Mouse (Mus musculus) heart, embryonic 14.5 days (tissue): ENCODE data around the gene Rpsa. TPM values are rescaled to one million over a fixed set of nuclear protein-coding genes. Genes with fewer than 3 reads are reported as not detected.

ENCODE experiments used
- ATAC-seq: fragments of 200-750 bp; cut with Nextera tagmentation; 2 replicates; pipeline ENCODE4 v1.8.0; 2017; ENCODE audit warnings: low read depth, moderate TSS enrichment; ENCODE audit not compliant: insufficient number of reproducible peaks, insufficient read depth, low FRiP score
- H3K27ac ChIP-seq, 2 experiments: fragments of 200-500 bp in 1 of 2; fragments of 300-500 bp in 1 of 2; sonication (generic) in 1 of 2; replicated peaks in 1 of 2; 2 replicates each; pipeline ENCODE4 v1.5.1; 2012 to 2014; ENCODE audit warnings: low read depth in 2 of 2, low read length in 2 of 2, control low read depth in 1 of 2, mild to moderate bottlenecking in 1 of 2, mixed read lengths in 1 of 2; ENCODE audit not compliant: control insufficient read depth in 1 of 2, insufficient read depth in 1 of 2
- H3K27me3 ChIP-seq: fragments of 300-500 bp; sonication (generic); 2 replicates; pipeline ENCODE4 v1.6.1; 2014; ENCODE audit warnings: mild to moderate bottlenecking, low read length, control low read depth; ENCODE audit not compliant: control insufficient read depth, insufficient read depth
- H3K36me3 ChIP-seq: fragments of 300-500 bp; sonication (generic); 2 replicates; pipeline ENCODE4 v1.6.1; 2014; ENCODE audit warnings: mild to moderate bottlenecking, control low read depth, low read length, mixed read lengths; ENCODE audit not compliant: control insufficient read depth, insufficient read depth
- H3K4me1 ChIP-seq, 2 experiments: fragments of 200-500 bp in 1 of 2; fragments of 300-500 bp in 1 of 2; sonication (generic) in 1 of 2; 2 replicates each; pipeline ENCODE4 v1.6.1; 2012 to 2014; ENCODE audit warnings: low read length in 2 of 2, control low read depth in 1 of 2, mixed read lengths in 1 of 2; ENCODE audit not compliant: control insufficient read depth in 2 of 2, insufficient read depth in 2 of 2
- H3K4me2 ChIP-seq: fragments of 300-500 bp; sonication (generic); 2 replicates; pipeline ENCODE4 v1.6.1; 2014; ENCODE audit warnings: mild to moderate bottlenecking, low read length
- H3K4me3 ChIP-seq, 2 experiments: fragments of 200-500 bp in 1 of 2; fragments of 300-500 bp in 1 of 2; sonication (generic) in 1 of 2; 2 replicates each; pipeline ENCODE4 v1.5.1; 2012 to 2014; ENCODE audit warnings: low read length in 2 of 2, mild to moderate bottlenecking in 2 of 2, control low read depth in 1 of 2, low read depth in 1 of 2, moderate library complexity in 1 of 2; ENCODE audit not compliant: control insufficient read depth in 1 of 2, insufficient read depth in 1 of 2
- H3K9ac ChIP-seq: fragments of 300-500 bp; sonication (generic); 2 replicates; pipeline ENCODE4 v1.6.1; 2014; ENCODE audit warnings: mild to moderate bottlenecking, low read length
- H3K9me3 ChIP-seq: fragments of 300-500 bp; sonication (generic); 2 replicates; pipeline ENCODE4 v1.6.1; 2016; ENCODE audit warnings: low read length, control low read depth; ENCODE audit not compliant: control insufficient read depth
- WGBS: fragments of 180-500 bp; shearing (Covaris S2); extraction: QIAGEN DNeasy Blood & Tissue Kit; methylation state at CpG from one replicate; pipeline ENCODE4 v1.1.7; 2014; 5-methylcytosine and 5-hydroxymethylcytosine counted together
- polyA plus RNA-seq: library from polyadenylated mRNA; unstranded; fragments of >200 nt; fragmentation: Nextera tagmentation; extraction: Ambion mirVana; gene quantifications from 2 replicates; pipeline ENCODE4 v1.2.1, GENCODE M21; 2014

Gene Rpsa
- polyA plus RNA-seq, 1 experiment from 2014 or later: 1,200 TPM

DNA sequence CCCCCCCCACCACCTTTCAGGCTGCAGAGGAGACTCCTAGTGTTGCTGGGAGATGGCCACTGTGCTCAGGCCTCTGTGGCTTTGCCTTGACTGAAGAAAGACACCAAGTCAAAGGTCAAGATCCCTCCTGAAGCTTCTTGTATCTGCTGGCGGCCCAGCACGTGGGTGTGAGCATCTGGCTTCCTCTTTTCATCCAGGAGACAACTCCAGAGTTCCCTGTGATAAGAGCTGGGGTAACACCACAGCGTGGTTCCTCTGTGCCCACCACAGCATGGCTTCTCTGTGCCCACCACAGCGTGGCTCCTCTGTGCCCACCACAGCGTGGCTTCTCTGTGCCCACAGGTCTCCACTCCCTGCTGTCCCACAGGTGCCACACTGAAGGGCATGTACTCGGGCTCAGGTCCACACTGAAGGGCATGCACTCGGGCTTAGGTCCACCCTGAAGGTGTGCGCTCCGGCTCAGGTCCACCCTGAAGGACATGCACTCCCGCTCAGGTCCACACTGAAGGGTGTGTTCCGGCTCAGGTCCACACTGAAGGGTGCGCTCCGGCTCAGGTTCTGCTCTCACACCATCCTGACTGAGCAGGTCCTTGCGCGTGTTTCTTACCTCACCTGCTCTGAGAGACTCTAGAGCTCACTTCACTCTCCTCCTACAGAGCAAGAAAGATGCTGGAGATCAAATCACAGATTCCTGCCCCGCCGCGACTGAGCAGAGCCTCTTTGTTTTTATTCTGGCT, 44.2 kb upstream of the Rpsa start:
- Histone ChIP-seq H3K9ac (no peak overlapping the region), H3K27ac (no peak overlapping the region), H3K9me3 (no peaks in the 10 kb centered on the region), H3K4me1 (no peaks in the 10 kb centered on the region), H3K27me3 (no peaks in the 10 kb centered on the region), H3K4me3 (no peak overlapping the region), H3K4me2 (no peak overlapping the region), H3K36me3 (no peaks in the 10 kb centered on the region)
- ATAC-seq: no peak
- 78% methylated on average over 18 of the region's 18 CpGs for WGBS

DNA sequence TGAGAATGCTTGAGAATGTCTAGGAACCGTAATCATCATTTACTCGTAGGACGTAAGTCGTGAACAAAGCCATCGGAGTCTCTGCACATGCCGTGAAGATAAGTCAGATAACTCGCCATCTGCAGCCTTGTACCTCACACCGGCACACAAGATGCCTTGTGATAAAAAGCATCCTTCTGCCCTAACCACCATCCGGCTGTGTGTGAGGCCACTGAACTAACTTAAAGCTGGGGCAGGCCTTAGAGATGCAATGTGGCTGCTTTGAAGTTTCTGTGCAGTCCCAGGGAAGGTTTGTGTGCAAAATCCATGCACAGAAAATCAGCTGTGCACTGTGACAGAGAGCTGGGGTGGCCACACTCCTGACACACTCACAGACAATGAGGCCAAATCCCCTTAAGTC, 43.1 kb upstream of the Rpsa start:
- WGBS: 75% methylated on average over 9 of the region's 9 CpGs
- Histone ChIP-seq H3K27ac (no peak overlapping the region), H3K36me3 (no peaks in the 10 kb centered on the region), H3K4me2 (no peak overlapping the region), H3K9me3 (no peaks in the 10 kb centered on the region), H3K27me3 (no peaks in the 10 kb centered on the region), H3K4me1 (no peaks in the 10 kb centered on the region), H3K4me3 (no peak overlapping the region), H3K9ac (no peak overlapping the region)
- no peak for ATAC-seq

DNA sequence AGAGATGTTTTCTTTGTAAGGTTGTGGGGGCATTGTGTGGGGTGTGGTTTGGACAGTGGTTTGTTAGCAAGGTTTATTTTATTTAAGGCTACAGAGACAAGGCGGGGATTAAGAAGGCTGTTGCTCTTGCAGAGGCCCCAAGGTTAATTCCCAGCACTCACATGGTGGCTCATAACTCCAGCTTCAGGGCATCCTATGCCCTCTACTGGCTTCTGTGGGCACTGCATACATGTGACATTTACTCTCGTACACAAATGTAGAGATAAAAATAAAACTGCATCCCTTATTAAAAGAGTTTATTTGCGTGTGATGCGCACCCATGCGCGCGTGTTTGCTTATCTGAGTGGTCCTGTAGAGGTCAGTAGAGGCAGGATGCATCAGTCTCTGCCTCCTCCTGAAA, 38.4 kb upstream of the Rpsa start:
- ATAC-seq: no peak
- H3K4me1 ChIP-seq: no peaks in the 10 kb centered on the region
- H3K9me3 ChIP-seq: no peaks in the 10 kb centered on the region
- no peaks in the 10 kb centered on the region for H3K36me3 ChIP-seq
- no peak overlapping the region for H3K4me3 ChIP-seq
- no peak overlapping the region for H3K9ac ChIP-seq
- WGBS: 78% methylated on average over 7 of the region's 7 CpGs
- no peak overlapping the region for H3K27ac ChIP-seq
- no peaks in the 10 kb centered on the region for H3K27me3 ChIP-seq
- H3K4me2 ChIP-seq: no peak overlapping the region

DNA sequence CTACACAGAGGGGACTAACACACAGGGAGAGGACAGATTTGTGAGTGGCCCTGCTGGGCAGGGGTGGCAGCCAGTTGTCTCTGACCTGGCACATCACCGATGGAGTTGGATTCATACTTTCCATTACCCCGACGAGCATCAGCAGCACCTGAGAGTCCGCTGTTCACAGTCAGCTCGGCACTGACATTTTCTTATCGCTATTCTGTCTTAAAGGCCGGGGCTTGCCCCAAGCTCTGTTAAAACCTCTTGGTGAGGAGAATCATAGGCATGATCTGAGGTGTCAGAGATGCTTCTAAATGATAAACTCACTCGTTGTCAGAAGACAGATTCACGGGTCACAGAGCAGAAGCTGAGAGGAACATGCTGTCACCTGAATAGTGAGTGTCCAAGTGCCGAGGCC, 36.4 kb upstream of the Rpsa start:
- H3K36me3 ChIP-seq: no peaks in the 10 kb centered on the region
- no peak overlapping the region for H3K4me3 ChIP-seq
- H3K9me3 ChIP-seq: no peaks in the 10 kb centered on the region
- H3K27ac ChIP-seq: no peak overlapping the region
- H3K4me2 ChIP-seq: no peak overlapping the region
- no peak overlapping the region for H3K9ac ChIP-seq
- no peak for ATAC-seq
- no peaks in the 10 kb centered on the region for H3K27me3 ChIP-seq
- WGBS: 65% methylated on average over 10 of the region's 10 CpGs
- no peaks in the 10 kb centered on the region for H3K4me1 ChIP-seq

DNA sequence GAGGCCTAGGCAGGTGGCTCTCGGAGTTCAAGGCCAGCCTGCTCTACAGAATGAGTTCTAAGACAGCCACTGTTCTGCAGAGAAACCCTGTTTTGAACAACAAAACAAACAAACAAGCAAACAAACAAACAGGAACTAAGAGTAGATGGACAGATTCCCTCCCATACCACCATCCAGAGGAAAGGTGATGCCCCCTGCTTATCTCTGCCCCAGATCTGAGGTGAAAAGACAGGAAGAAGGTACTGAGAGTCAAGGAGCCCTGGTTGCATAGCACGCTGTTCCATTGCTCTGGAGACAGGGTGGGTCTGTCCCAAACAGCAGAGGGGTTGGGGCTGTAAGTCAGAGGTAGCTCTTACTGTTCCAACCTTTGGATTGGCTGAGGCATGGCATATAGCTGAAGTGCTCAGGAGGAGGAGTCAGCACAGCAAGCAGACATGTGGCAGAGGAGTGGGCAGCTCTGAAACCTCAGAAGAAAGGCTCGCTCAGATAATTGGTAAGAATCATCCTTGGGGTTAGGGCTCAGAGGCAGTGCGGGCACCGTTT, 35.7 kb upstream of the Rpsa start, which contains the start of gene Ccr8:
Gene Ccr8 (plus strand): TSS at position 419 of the 543 bp plus-strand sequence.
- Histone ChIP-seq H3K9ac (no peak within 1 kb of the TSS), H3K36me3 (no peaks in the 10 kb centered on the region), H3K9me3 (no peaks in the 10 kb centered on the region), H3K27me3 (no peaks in the 10 kb centered on the region), H3K4me2 (no peak within 1 kb of the TSS), H3K4me1 (no peaks in the 10 kb centered on the region), H3K27ac (no peak within 1 kb of the TSS), H3K4me3 (no peak within 1 kb of the TSS)
- WGBS: 77% methylated on average over 5 of the region's 5 CpGs
- ATAC-seq: no peak

DNA sequence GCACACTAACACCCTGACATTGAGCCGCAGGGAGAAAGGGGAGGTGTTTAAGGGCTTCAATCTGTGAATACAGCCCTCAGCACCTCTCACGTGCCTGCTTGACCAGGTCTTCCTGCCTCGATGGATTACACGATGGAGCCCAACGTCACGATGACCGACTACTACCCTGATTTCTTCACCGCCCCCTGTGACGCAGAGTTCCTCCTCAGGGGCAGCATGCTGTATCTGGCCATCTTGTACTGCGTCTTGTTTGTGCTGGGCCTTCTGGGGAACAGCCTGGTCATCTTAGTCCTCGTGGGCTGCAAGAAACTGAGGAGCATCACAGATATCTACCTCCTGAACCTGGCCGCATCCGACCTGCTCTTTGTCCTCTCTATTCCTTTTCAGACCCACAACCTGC, 33.8 kb upstream of the Rpsa start:
- Histone ChIP-seq H3K4me3 (no peak overlapping the region), H3K36me3 (no peaks in the 10 kb centered on the region), H3K4me2 (no peak overlapping the region), H3K9me3 (no peaks in the 10 kb centered on the region), H3K27ac (no peak overlapping the region), H3K4me1 (no peaks in the 10 kb centered on the region), H3K9ac (no peak overlapping the region), H3K27me3 (no peaks in the 10 kb centered on the region)
- WGBS: 75% methylated on average over 13 of the region's 13 CpGs
- no peak for ATAC-seq

DNA sequence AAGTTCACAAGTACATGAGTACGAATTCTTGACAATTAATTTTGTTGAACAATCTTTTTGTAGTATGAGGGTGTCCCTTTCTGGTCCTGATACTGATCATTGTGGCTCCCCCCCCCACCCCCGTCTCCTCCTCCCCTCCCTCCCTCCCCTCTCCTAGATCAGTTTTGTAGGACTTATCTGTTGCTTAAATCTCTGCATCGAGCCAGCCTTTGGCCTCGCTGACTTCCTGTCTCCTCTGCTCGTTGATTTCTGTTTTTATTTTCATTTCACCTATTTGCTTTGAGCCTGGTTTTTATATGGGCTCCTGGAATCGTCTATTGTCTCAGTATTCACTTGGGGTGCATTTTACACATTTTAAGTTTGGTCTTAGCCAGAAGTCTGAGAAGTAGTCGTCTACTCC, 31.6 kb upstream of the Rpsa start:
- no peak overlapping the region for H3K9ac ChIP-seq
- H3K27ac ChIP-seq: no peak overlapping the region
- no peaks in the 10 kb centered on the region for H3K4me1 ChIP-seq
- H3K4me3 ChIP-seq: no peak overlapping the region
- no peak overlapping the region for H3K4me2 ChIP-seq
- 60% methylated on average over 7 of the region's 7 CpGs for WGBS
- no peaks in the 10 kb centered on the region for H3K27me3 ChIP-seq
- H3K36me3 ChIP-seq: no peaks in the 10 kb centered on the region
- ATAC-seq: no peak
- H3K9me3 ChIP-seq: no peaks in the 10 kb centered on the region

DNA sequence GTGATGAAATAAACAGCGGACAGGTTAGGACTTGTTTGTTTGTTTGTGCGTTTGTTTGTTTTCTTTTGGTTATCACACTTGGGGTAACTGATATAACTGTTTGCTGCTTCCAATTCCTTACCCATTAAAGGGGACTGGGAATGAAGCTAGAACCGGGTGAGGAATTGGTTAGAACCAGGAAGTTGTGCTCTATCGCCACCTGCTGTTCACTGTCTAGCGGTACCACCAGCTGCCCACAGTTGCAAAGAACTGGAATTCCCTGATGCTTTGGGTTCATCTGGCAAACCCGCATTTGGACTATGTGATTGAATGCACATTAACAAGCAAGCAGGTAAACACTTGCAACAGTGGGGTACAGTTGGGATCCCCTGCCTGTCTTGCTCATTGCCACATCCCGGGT, 28.8 kb upstream of the Rpsa start:
- no peaks in the 10 kb centered on the region for H3K27me3 ChIP-seq
- WGBS: 14% methylated on average over 7 of the region's 7 CpGs
- no peaks in the 10 kb centered on the region for H3K9me3 ChIP-seq
- H3K36me3 ChIP-seq: no peaks in the 10 kb centered on the region
- no peaks in the 10 kb centered on the region for H3K4me1 ChIP-seq
- no peak overlapping the region for H3K4me3 ChIP-seq
- H3K4me2 ChIP-seq: 0 out of 2 replicates have a peak overlapping the region, but pooled peaks have one; percentile 11
- no peak overlapping the region for H3K9ac ChIP-seq
- no peak overlapping the region for H3K27ac ChIP-seq
- ATAC-seq: no peak
